Mouse (Mus musculus): ENCODE measurements around the gene Dync1li2.

Dync1li2 gene

GRCm38 (mm10) chr8:104414204-104414603 is 28.6 kb downstream of the Dync1li2 start:
- DNase-seq (ENCODE audit: low read depth, low spot score): no peak

GRCm38 (mm10) chr8:104413770-104414169 is 29.1 kb downstream of the Dync1li2 start:
- DNase-seq (ENCODE audit: low read depth, low spot score): no peak

DNA sequence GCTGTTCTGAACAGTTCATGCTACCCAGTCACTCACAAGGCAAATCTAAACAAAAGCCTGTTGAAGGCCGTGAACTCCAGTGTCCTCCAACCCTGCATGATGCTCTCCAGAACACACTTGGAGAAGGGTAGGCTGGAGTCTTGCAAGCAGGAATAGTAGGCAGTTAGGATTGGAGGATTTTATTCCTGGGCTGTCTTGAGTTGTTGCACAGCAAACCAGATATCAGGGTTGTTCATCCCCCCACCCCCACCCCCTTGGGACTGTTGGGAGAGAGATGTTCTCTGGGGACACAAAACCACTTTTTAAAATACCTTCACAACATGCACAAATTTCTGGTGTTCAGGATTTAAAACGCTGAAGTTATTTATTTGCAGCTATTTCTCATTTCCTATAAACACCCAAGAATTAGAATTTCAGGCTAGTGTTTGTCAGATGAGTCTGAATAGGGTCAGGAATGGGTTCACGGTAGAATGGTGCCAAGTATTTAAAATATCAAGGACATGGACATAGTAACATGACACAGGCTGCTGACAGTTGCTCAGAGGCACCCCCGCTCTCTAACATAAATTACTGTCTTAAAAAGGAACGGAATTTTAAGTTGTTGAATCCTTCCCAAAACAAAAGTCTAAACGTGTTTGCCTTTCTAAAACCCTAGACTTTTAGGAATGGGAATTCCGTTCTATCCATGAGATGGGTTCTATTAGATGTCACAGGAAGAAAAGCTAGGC is 29.9 kb downstream of the Dync1li2 start:
- DNase-seq (ENCODE audit: low read depth, low spot score): no peak

- no peak for DNase-seq (ENCODE audit: low read depth, low spot score)
Observed at GRCm38 (mm10) chr8:104411972-104412371, 30.9 kb downstream of the Dync1li2 start.

DNA sequence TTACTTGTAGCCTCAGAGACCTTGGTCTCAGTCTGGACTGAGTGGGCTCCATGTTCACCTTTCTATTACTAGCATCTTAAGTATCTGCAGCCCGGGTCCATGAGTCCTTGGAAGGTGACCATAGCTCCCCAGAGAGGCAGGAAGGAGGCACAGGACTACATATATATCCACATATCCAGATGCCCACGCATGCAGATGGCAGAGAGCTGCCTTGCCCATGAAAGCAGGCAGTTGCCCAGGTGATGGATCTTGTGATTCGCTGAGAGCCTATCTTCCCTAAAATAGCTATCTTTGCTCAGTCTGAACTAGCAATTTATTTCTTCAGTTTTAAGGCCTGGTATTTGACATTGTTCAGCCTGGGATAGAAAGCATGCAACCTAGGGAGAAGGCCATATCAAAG is 31.4 kb downstream of the Dync1li2 start:
- no peak for DNase-seq (ENCODE audit: low read depth, low spot score)

DNA sequence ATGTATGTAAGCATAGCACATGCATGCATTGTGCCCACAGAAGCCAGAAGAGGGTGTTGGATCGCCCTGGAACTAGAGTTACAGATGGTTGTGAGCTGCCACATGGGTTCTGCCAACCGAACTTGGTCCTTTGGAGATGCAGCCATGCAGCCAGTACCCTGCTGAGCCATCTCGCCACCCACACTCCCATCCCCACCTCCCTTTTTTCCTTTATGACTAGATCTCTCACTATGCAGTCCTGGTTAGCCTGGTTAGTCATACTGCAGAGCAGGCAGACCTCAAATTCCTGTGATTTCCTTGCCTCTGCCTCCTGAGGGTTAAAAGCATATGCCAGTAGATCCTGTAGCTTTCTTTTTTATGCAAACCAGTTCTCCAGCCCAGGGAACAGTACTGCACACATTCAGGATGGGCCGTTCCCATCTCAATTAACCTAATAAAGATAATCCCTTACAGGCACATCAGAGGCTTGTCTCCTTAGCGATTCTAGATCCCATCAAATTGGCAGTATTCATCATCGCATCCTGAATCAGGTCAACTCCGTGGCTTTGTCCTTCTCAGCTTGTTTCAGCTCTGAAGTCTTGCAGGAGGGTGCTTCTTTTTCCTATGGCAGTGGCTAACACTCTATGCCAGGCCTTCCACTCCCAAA is 32.1 kb downstream of the Dync1li2 start:
- no peak for DNase-seq (ENCODE audit: low read depth, low spot score)

DNA sequence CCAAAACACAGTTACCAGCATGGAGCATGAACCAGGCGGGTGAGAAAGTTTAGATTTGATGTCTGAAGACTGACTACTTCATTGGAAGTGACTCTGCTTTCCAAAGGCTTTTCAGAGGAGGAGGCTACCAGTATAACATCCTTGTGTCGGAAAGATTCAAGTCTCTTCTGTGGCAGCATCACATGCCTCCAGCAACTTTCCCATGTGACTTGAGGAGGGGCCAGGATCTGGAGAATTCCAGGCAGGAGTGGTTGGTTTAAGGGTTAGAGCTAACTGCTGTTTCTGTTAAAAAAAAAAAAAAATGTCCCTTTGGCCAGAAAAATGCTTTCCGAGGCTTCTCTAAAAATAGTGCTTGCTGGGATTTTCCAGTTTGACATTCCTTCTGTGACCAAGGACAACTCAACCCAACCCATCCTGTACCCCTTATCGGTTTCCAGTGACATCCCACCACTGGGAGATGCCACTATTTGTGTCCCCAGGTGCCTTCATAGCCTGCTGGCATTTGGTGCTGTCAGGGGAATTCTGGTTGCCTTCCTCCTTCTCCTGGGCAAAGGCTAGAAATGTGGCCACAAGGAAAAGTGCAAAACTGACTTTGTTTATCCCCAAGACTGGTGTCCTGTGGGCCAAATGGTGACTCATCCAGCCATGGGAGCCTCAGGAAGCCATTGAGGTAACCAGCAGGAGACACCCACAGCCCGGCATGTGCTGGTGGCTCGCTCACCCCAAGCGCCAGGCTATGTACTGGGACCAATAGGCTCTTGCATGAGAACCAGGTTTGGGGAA is 34.3 kb downstream of the Dync1li2 start:
- DNase-seq (ENCODE audit: low read depth, low spot score): peak; percentile 59

GRCm38 (mm10) chr8:104406340-104407128 is 36.3 kb downstream of the Dync1li2 start:
- DNase-seq (ENCODE audit: low read depth, low spot score): no peak

- peak; percentile 71 for DNase-seq (ENCODE audit: low read depth, low spot score)
Observed at GRCm38 (mm10) chr8:104405430-104406187, 37.2 kb downstream of the Dync1li2 start.

DNA sequence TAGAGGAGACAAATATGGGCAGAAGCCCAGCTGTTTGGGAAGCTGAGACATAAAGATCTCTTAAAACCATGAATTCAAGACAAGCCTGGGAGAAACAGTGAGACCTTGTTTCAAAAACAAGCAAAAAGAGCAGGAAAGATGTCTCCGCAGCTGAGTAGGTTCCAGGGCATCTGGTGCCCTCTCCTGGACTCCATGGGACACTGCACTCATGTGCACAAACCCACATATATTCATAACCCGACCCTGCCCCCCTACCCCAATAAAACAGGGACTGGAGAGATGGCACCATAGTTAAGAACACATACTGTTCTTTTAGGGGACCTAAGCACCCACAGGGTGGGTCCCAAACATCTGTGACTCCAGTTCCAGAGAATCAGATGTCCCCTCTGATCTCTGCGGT is 39.3 kb downstream of the Dync1li2 start:
- DNase-seq (ENCODE audit: low read depth, low spot score): no peak

GRCm38 (mm10) chr8:104395703-104396357 is 47.0 kb downstream of the Dync1li2 start, which contains the start of gene Cmtm4:
TSS of gene Cmtm4 (minus strand) at chr8:104395807.
- DNase-seq (ENCODE audit: low read depth, low spot score): no peak

GRCm38 (mm10) chr8:104394801-104395702 is 47.8 kb downstream of the Dync1li2 start:
- DNase-seq (ENCODE audit: low read depth, low spot score): no peak

DNA sequence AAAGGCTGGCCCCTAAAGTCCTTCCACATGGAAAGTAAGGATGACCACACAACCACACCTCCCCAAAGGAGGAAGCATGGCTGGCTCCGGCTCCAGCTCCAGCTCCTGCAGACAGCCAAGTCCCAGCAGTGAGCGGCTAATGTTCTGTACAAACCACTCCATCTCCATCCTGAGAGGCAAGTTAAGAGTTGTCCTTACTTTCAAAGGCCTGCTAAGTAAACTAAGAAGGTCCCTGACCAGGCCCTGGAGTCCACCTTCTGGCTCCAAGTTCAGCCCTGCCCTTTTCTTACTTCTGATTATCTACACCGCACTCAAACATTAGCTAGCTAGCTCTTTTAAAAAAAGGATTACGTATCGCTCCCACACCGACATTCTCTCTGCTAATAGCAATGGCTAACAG is 49.1 kb downstream of the Dync1li2 start:
- no peak for DNase-seq (ENCODE audit: low read depth, low spot score)

GRCm38 (mm10) chr8:104393139-104393538 is 49.7 kb downstream of the Dync1li2 start:
- DNase-seq (ENCODE audit: low read depth, low spot score): no peak

DNA sequence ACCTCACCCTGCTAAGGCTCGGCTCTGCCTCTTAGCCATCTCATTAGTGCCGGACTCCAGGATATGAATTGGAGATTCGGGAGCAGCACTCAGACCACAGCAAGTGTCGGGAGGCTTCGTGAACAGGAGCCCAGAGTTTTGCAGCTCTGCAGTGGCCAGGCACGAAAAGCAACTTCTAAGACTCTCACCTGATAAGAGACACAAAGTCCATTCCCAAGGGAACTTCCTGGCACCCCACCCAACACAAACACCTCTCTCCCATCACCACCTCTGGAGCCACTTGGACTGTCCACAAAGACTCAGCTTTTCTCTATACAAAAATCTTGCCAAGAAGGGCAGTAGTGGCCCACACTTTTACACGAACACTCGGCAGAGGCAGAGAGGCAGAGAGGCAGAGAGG is 52.6 kb downstream of the Dync1li2 start:
- no peak for DNase-seq (ENCODE audit: low read depth, low spot score)

DNA sequence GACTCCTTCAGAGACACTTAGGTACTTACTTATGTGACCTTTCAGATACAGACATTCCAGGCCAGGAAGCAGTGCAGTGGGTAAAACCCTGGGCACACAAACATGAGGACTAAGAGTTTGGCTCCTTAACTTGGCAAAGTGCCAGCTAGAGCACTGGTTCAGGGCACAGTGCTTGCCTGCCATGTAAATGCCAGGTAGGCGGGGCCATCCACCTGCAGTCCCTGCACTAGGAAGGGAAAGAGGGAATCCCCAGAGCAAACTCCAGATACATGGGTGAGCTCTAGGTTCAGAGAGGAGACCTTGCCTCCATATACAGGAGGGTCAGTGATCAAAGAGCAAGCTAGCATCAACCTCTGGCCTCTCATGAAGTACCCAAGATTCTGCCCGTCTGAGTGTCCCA is 54.9 kb downstream of the Dync1li2 start:
- DNase-seq (ENCODE audit: low read depth, low spot score): peak; percentile 62

DNA sequence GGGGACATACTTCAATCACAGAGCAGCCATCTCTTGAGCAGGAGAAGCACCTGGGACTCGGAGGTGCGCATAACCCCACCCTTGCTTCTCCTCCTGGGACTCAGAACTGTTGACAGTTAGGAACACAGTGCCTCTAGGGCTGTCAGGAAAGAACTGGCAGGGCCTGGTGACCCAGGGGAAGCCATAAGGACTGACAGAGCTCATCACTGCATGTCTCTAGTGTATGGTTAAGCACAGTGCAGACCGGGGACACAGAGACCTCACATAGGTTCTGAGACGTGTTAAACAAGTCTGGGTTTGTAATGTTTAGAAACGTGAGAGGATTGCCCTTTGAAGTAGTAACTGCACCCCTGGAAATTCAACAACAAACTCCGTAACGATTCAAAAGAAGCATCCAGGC is 55.3 kb downstream of the Dync1li2 start:
- DNase-seq (ENCODE audit: low read depth, low spot score): no peak

DNA sequence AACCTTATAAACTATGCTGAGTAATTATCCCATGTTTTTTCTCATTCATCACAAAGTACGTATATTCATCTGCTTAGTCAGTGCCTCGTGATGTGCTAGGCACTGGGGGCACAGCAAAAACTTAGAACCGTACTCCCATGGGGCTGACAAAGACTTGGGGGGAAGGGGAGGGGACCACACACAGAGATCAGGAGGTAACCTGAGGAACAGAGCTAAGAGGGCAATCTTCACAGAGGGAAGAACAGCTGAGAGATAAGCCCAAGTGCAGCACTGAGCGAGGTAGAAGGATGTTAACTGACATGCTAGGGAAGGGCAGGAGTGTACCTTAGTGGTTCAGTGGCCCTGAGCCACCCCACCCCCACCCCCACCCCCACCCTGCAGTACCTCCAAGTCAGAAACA is 56.2 kb downstream of the Dync1li2 start:
- DNase-seq (ENCODE audit: low read depth, low spot score): no peak

DNA sequence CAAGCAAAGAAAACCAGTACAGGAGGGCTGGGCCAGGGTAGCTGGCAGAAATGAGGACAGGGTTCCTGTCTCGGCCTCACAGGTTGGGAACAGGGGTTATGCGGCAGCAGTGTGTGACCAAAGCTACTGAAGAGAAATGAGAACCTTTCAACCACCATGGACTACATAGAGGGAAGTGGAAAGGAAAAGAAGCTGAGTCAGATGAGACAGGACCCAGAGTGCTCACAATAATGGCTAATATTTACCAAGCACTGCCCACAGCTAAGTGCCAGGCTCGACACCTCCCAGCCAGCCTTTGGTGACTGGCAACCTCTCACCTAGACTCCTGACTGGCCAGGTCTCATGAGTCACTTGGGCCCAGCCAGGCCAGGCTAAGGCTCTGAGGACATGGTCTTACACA is 58.9 kb downstream of the Dync1li2 start:
- DNase-seq (ENCODE audit: low read depth, low spot score): no peak
